In genomic region chr11:4762511-4762910, GRCm38 (mm10) we compare ENCODE assay signal across 25 mouse cellular contexts. TPM values are rescaled to one million over a fixed set of nuclear protein-coding genes. Genes with fewer than 3 reads are reported as not detected.
A peak's percentile ranks its signal among the peaks of the same experiment; 100 is the strongest.
DNase-seq lines count a peak whose midpoint lies in the region; ATAC-seq and TF ChIP-seq lines count a peak whose summit lies in the region.
"Had no signal": no experiment of that assay in that cellular context is flagged by ENCODE, and none has a peak within 500 bp of the region (broad histone marks: within the 10 kb centered on the region; RNA-seq: fewer than 3 reads in every experiment).

No protein-coding gene starts in this region.

- 21% methylated on average over 2 of the region's 2 CpGs for WGBS in forebrain, embryonic 12.5 days
- 16% methylated on average over 2 of the region's 2 CpGs for WGBS in forebrain, embryonic 11.5 days
- WGBS in forebrain, embryonic 14.5 days: 20% methylated on average over 2 of the region's 2 CpGs
- 15% methylated on average over 2 of the region's 2 CpGs for WGBS in hindbrain, embryonic 14.5 days
- WGBS in midbrain, postnatal 0 days: 27% methylated on average over 2 of the region's 2 CpGs
- WGBS in kidney, embryonic 16.5 days: 27% methylated on average over 2 of the region's 2 CpGs

- peaks cover 8% of the 10 kb centered on the region for H3K36me3 ChIP-seq in forebrain, embryonic 12.5 days (replicated peaks)
- H3K36me3 ChIP-seq in forebrain, embryonic 11.5 days (ENCODE audit: control insufficient read depth, insufficient read depth, low read length): no peaks in the 10 kb centered on the region; the same call in 1 of the 2 replicates
- H3K36me3 ChIP-seq in forebrain, embryonic 14.5 days (ENCODE audit: control insufficient read depth, insufficient read depth, low read length): peaks cover 9% of the 10 kb centered on the region; the same call in 1 of the 2 replicates
- H3K36me3 ChIP-seq in hindbrain, embryonic 14.5 days (replicated peaks; ENCODE audit: control insufficient read depth, insufficient read depth): peaks cover 5% of the 10 kb centered on the region; the same call in 1 of the 2 replicates
- no peaks in the 10 kb centered on the region for H3K36me3 ChIP-seq in midbrain, postnatal 0 days (ENCODE audit: insufficient read depth, low read length)
- H3K36me3 ChIP-seq in kidney, embryonic 16.5 days (ENCODE audit: insufficient read depth, low read length): no peaks in the 10 kb centered on the region; the same call in 1 of the 2 replicates
- H3K36me3 ChIP-seq: kidney, embryonic 15.5 days; liver, embryonic 13.5 days had no signal

- no peak overlapping the region for H3K9ac ChIP-seq in forebrain, embryonic 12.5 days
- H3K9ac ChIP-seq in forebrain, embryonic 11.5 days (ENCODE audit: low read length): no peak overlapping the region
- H3K9ac ChIP-seq in forebrain, embryonic 14.5 days (ENCODE audit: low read length): no peak overlapping the region
- H3K9ac ChIP-seq in hindbrain, embryonic 14.5 days: no peak overlapping the region
- H3K9ac ChIP-seq in midbrain, postnatal 0 days (replicated peaks; ENCODE audit: low read length, poor library complexity, severe bottlenecking): no peak overlapping the region
- no peak overlapping the region for H3K9ac ChIP-seq in kidney, embryonic 16.5 days (replicated peaks; ENCODE audit: low read length)
- H3K9ac ChIP-seq: kidney, embryonic 15.5 days; limb, embryonic 13.5 days; liver, embryonic 13.5 days; lung, embryonic 14.5 days had no signal

- 0 out of 2 replicates have a peak, but pooled peaks cover 8% of the 10 kb centered on the region for H3K27me3 ChIP-seq in forebrain, embryonic 12.5 days
- H3K27me3 ChIP-seq in forebrain, embryonic 11.5 days (ENCODE audit: control insufficient read depth, insufficient read depth, low read length): no peaks in the 10 kb centered on the region
- no peaks in the 10 kb centered on the region for H3K27me3 ChIP-seq in forebrain, embryonic 14.5 days (replicated peaks; ENCODE audit: control insufficient read depth, insufficient read depth, low read length)
- H3K27me3 ChIP-seq in hindbrain, embryonic 14.5 days (ENCODE audit: control insufficient read depth, insufficient read depth, low read length): no peaks in the 10 kb centered on the region
- H3K27me3 ChIP-seq in midbrain, postnatal 0 days (ENCODE audit: insufficient read depth, low read length): no peaks in the 10 kb centered on the region
- peaks cover 15% of the 10 kb centered on the region; the same call in 1 of the 2 replicates for H3K27me3 ChIP-seq in kidney, embryonic 16.5 days (ENCODE audit: insufficient read depth, low read length)

- DNase-seq in forebrain, embryonic 11.5 days (ENCODE audit: low spot score): no peak
- DNase-seq in forebrain, embryonic 14.5 days (ENCODE audit: low spot score): no peak
- no peak for DNase-seq in hindbrain, embryonic 14.5 days (ENCODE audit: low spot score)
- no peak for DNase-seq in midbrain, postnatal 0 days (ENCODE audit: low spot score)
- no peak for DNase-seq in kidney, adult 18-20 months
- no peak for DNase-seq in retina, embryonic 14.5 days (ENCODE audit: low spot score)
- DNase-seq: adrenal gland, postnatal 36 days; cerebellum, adult 18-20 months; cerebellum, postnatal 25 days; embryo, embryonic 11 days; heart, postnatal 14 days; layer of hippocampus, postnatal 36 days; liver, embryonic 13.5 days; lung, embryonic 14.5 days; lung, postnatal 36 days; thymus, postnatal 25 days had no signal

- ATAC-seq in forebrain, embryonic 12.5 days (ENCODE audit: low FRiP score): no peak
- no peak for ATAC-seq in forebrain, embryonic 11.5 days (replicated peaks; ENCODE audit: low FRiP score)
- ATAC-seq in forebrain, embryonic 14.5 days: no peak
- no peak for ATAC-seq in hindbrain, embryonic 14.5 days (ENCODE audit: low FRiP score)
- no peak for ATAC-seq in midbrain, postnatal 0 days (ENCODE audit: low FRiP score)
- no peak for ATAC-seq in kidney, embryonic 16.5 days (ENCODE audit: low FRiP score, low TSS enrichment)
- ATAC-seq: CD4-positive, CD25-positive, alpha-beta regulatory T cell, adult 4 months; inflammation-experienced regulatory T-cells, adult 6 months had no signal

- H3K27ac ChIP-seq in forebrain, embryonic 12.5 days: peak overlapping the region; percentile 68
- H3K27ac ChIP-seq in forebrain, embryonic 11.5 days (ENCODE audit: low read depth, low read length): no peak overlapping the region; the same call in 1 of the 2 replicates
- 0 out of 2 replicates have a peak overlapping the region, but pooled peaks have one; percentile 9 for H3K27ac ChIP-seq in forebrain, embryonic 14.5 days (ENCODE audit: low read depth, low read length)
- H3K27ac ChIP-seq in hindbrain, embryonic 14.5 days: peak overlapping the region; percentile 51
- H3K27ac ChIP-seq in midbrain, postnatal 0 days (ENCODE audit: low read depth, low read length): peak overlapping the region; percentile 38; the same call in 1 of the 2 replicates
- H3K27ac ChIP-seq in kidney, embryonic 16.5 days (ENCODE audit: low read length): no peak overlapping the region
- H3K27ac ChIP-seq: kidney, embryonic 15.5 days; limb, embryonic 13.5 days; liver, embryonic 13.5 days had no signal

- no peak overlapping the region for H3K4me2 ChIP-seq in forebrain, embryonic 12.5 days
- no peak overlapping the region for H3K4me2 ChIP-seq in forebrain, embryonic 11.5 days (ENCODE audit: low read depth, low read length, severe bottlenecking)
- H3K4me2 ChIP-seq in forebrain, embryonic 14.5 days (ENCODE audit: low read length): no peak overlapping the region
- no peak overlapping the region for H3K4me2 ChIP-seq in hindbrain, embryonic 14.5 days (replicated peaks)
- H3K4me2 ChIP-seq in midbrain, postnatal 0 days (ENCODE audit: low read depth, low read length, poor library complexity, severe bottlenecking): no peak overlapping the region
- no peak overlapping the region for H3K4me2 ChIP-seq in kidney, embryonic 16.5 days (replicated peaks; ENCODE audit: low read depth, low read length)
- H3K4me2 ChIP-seq: heart, embryonic 11.5 days; kidney, embryonic 15.5 days; limb, embryonic 13.5 days; liver, embryonic 13.5 days; lung, embryonic 14.5 days had no signal

- TF ChIP-seq CTCF in midbrain, postnatal 0 days (IDR thresholded peaks at IDR 0.05): no peak

- no peaks in the 10 kb centered on the region for H3K9me3 ChIP-seq in forebrain, embryonic 12.5 days
- H3K9me3 ChIP-seq in forebrain, embryonic 11.5 days (ENCODE audit: control insufficient read depth, low read length): no peaks in the 10 kb centered on the region
- no peaks in the 10 kb centered on the region for H3K9me3 ChIP-seq in forebrain, embryonic 14.5 days (replicated peaks; ENCODE audit: control insufficient read depth, low read length)
- no peaks in the 10 kb centered on the region for H3K9me3 ChIP-seq in hindbrain, embryonic 14.5 days (ENCODE audit: control insufficient read depth, low read length)
- no peaks in the 10 kb centered on the region for H3K9me3 ChIP-seq in midbrain, postnatal 0 days (ENCODE audit: low read length)
- H3K9me3 ChIP-seq in kidney, embryonic 16.5 days (ENCODE audit: low read length): no peaks in the 10 kb centered on the region
- H3K9me3 ChIP-seq: G1E; kidney, embryonic 15.5 days; limb, embryonic 13.5 days; liver, embryonic 13.5 days had no signal

- H3K4me1 ChIP-seq in forebrain, embryonic 12.5 days: peaks cover 33% of the 10 kb centered on the region
- peaks cover 2% of the 10 kb centered on the region for H3K4me1 ChIP-seq in forebrain, embryonic 11.5 days (replicated peaks; ENCODE audit: control insufficient read depth, insufficient read depth, low read length)
- H3K4me1 ChIP-seq in forebrain, embryonic 14.5 days (ENCODE audit: control insufficient read depth, insufficient read depth, low read length): peaks cover 5% of the 10 kb centered on the region; the same call in 1 of the 2 replicates
- peaks cover 39% of the 10 kb centered on the region for H3K4me1 ChIP-seq in hindbrain, embryonic 14.5 days (replicated peaks; ENCODE audit: control insufficient read depth, insufficient read depth, low read length)
- H3K4me1 ChIP-seq in midbrain, postnatal 0 days (ENCODE audit: insufficient read depth, low read length): peaks cover 4% of the 10 kb centered on the region; the same call in 1 of the 2 replicates
- peaks cover 9% of the 10 kb centered on the region for H3K4me1 ChIP-seq in kidney, embryonic 16.5 days (ENCODE audit: insufficient read depth, low read length)
- H3K4me1 ChIP-seq: limb, embryonic 13.5 days; liver, embryonic 13.5 days had no signal

- H3K4me3 ChIP-seq in forebrain, embryonic 12.5 days (replicated peaks): no peak overlapping the region
- no peak overlapping the region for H3K4me3 ChIP-seq in forebrain, embryonic 11.5 days (ENCODE audit: low read depth, low read length)
- H3K4me3 ChIP-seq in forebrain, embryonic 14.5 days (ENCODE audit: low read depth, low read length): no peak overlapping the region
- no peak overlapping the region for H3K4me3 ChIP-seq in hindbrain, embryonic 14.5 days (replicated peaks; ENCODE audit: low read length)
- no peak overlapping the region for H3K4me3 ChIP-seq in midbrain, postnatal 0 days (ENCODE audit: low read depth, low read length)
- H3K4me3 ChIP-seq in kidney, embryonic 16.5 days (ENCODE audit: low read length): no peak overlapping the region
- H3K4me3 ChIP-seq: kidney, embryonic 15.5 days; limb, embryonic 13.5 days; liver, embryonic 13.5 days had no signal

RNA-seq across cellular contexts. Expression of gene Cabp7, which starts 15.9 kb away (rescaled TPM):
- polyA plus RNA-seq in forebrain, embryonic 12.5 days (2016; fragmentation: Nextera tagmentation; extraction: Ambion mirVana): 0.62 and 0.64 TPM in 2 replicates
- polyA plus RNA-seq in forebrain, embryonic 11.5 days (2014; fragmentation: Nextera tagmentation; extraction: Ambion mirVana): 0.57 and 0.79 TPM in 2 replicates
- polyA plus RNA-seq in forebrain, embryonic 14.5 days (2014; fragmentation: Nextera tagmentation; extraction: Ambion mirVana): 1.4 and 1.5 TPM in 2 replicates
- polyA plus RNA-seq in hindbrain, embryonic 14.5 days (2014; fragmentation: Nextera tagmentation; extraction: Ambion mirVana): 2.2 and 2.5 TPM in 2 replicates
- 13.1 and 15.7 TPM in 2 replicates for total RNA-seq in midbrain, postnatal 0 days (2014; rRNA removed)
- 1.8 and 2.1 TPM in 2 replicates for polyA plus RNA-seq in midbrain, postnatal 0 days (2015; fragmentation: Nextera tagmentation; extraction: Ambion mirVana)
- 0.12 TPM in 2 replicates for polyA plus RNA-seq in kidney, embryonic 16.5 days (2015; fragmentation: Nextera tagmentation; extraction: Ambion mirVana)
- total RNA-seq: G1E; heart, postnatal 14 days; megakaryocyte-erythroid progenitor cell, adult 5-6 weeks had no signal
- polyA plus RNA-seq: G1E; liver, embryonic 13.5 days had no signal

RNA-seq across cellular contexts. Expression of gene Zmat5, which starts 58.0 kb away (rescaled TPM):
- polyA plus RNA-seq in forebrain, embryonic 12.5 days (2016; fragmentation: Nextera tagmentation; extraction: Ambion mirVana): 74.0 and 75.0 TPM in 2 replicates
- polyA plus RNA-seq in forebrain, embryonic 11.5 days (2014; fragmentation: Nextera tagmentation; extraction: Ambion mirVana): 70.9 and 76.4 TPM in 2 replicates
- 77.3 and 92.4 TPM in 2 replicates for polyA plus RNA-seq in forebrain, embryonic 14.5 days (2014; fragmentation: Nextera tagmentation; extraction: Ambion mirVana)
- 57.3 and 58.3 TPM in 2 replicates for polyA plus RNA-seq in hindbrain, embryonic 14.5 days (2014; fragmentation: Nextera tagmentation; extraction: Ambion mirVana)
- 25.9 and 28.2 TPM in 2 replicates for total RNA-seq in midbrain, postnatal 0 days (2014; rRNA removed)
- polyA plus RNA-seq in midbrain, postnatal 0 days (2015; fragmentation: Nextera tagmentation; extraction: Ambion mirVana): 43.5 and 51.7 TPM in 2 replicates
- polyA plus RNA-seq in kidney, embryonic 16.5 days (2015; fragmentation: Nextera tagmentation; extraction: Ambion mirVana): 70.9 and 71.8 TPM in 2 replicates

RNA-seq across cellular contexts. Expression of gene Uqcr10, which starts 58.4 kb away (rescaled TPM):
- 510 and 566 TPM in 2 replicates for polyA plus RNA-seq in forebrain, embryonic 12.5 days (2016; fragmentation: Nextera tagmentation; extraction: Ambion mirVana)
- 550 and 552 TPM in 2 replicates for polyA plus RNA-seq in forebrain, embryonic 11.5 days (2014; fragmentation: Nextera tagmentation; extraction: Ambion mirVana)
- 538 and 693 TPM in 2 replicates for polyA plus RNA-seq in forebrain, embryonic 14.5 days (2014; fragmentation: Nextera tagmentation; extraction: Ambion mirVana)
- polyA plus RNA-seq in hindbrain, embryonic 14.5 days (2014; fragmentation: Nextera tagmentation; extraction: Ambion mirVana): 603 and 721 TPM in 2 replicates
- 294 and 403 TPM in 2 replicates for total RNA-seq in midbrain, postnatal 0 days (2014; rRNA removed)
- polyA plus RNA-seq in midbrain, postnatal 0 days (2015; fragmentation: Nextera tagmentation; extraction: Ambion mirVana): 788 and 843 TPM in 2 replicates
- polyA plus RNA-seq in kidney, embryonic 16.5 days (2015; fragmentation: Nextera tagmentation; extraction: Ambion mirVana): 915 and 962 TPM in 2 replicates

Comparison
In these comparisons a context has a peak if more than half of its experiments do, and no peak if none do; other contexts are left out.
1. H3K27ac ChIP-seq: peak in forebrain, embryonic 12.5 days (single experiment), forebrain, embryonic 14.5 days (single experiment), hindbrain, embryonic 14.5 days (single experiment) and midbrain, postnatal 0 days (single experiment); none in forebrain, embryonic 11.5 days (single experiment) and kidney, embryonic 16.5 days (single experiment).